Mouse (Mus musculus) retina, adult 2 months (tissue): ENCODE results near the gene V1ra8.
"Not testable (repeated sequence)": the region's sequence is repeated elsewhere in the genome, so short reads cannot be mapped to it uniquely, and the experiment has no call there.

Experiments used
- DNase-seq: peaks from one replicate; pipeline ENCODE4 v3.0.0-alpha.2; 2012; ENCODE audit warnings: low read depth, low spot score

Gene V1ra8

GRCm38 (mm10) chr6:90202493-90202892 lies at the start of gene V1ra8:
TSS of gene V1ra8 (plus strand) at chr6:90202793.
- DNase-seq = not testable (repeated sequence)

GRCm38 (mm10) chr6:90160139-90160538 lies 42.5 kb upstream of the V1ra8 start:
- DNase-seq = no peak

- DNase-seq = no peak
Observed at GRCm38 (mm10) chr6:90174508-90174907, 28.1 kb upstream of the V1ra8 start, which contains the start of gene Vmn1r52. TSS of gene Vmn1r52 (plus strand) at chr6:90174808.

- DNase-seq = no peak
Observed at GRCm38 (mm10) chr6:90224338-90224737, 21.7 kb downstream of the V1ra8 start, which contains the start of gene Vmn1r53. TSS of gene Vmn1r53 (minus strand) at chr6:90224438.

GRCm38 (mm10) chr6:90232114-90232513 lies 29.5 kb downstream of the V1ra8 start:
- not testable (repeated sequence) for DNase-seq

GRCm38 (mm10) chr6:90232681-90233080 lies 30.1 kb downstream of the V1ra8 start:
- DNase-seq = no peak

GRCm38 (mm10) chr6:90244019-90244418 lies 41.4 kb downstream of the V1ra8 start:
- no peak for DNase-seq

GRCm38 (mm10) chr6:90246000-90246399 lies 43.4 kb downstream of the V1ra8 start, which contains the start of gene Vmn1r54:
TSS of gene Vmn1r54 (plus strand) at chr6:90246300.
- DNase-seq = no peak
